ENCODE assay signal across 9 mouse cellular contexts in the genomic region with DNA sequence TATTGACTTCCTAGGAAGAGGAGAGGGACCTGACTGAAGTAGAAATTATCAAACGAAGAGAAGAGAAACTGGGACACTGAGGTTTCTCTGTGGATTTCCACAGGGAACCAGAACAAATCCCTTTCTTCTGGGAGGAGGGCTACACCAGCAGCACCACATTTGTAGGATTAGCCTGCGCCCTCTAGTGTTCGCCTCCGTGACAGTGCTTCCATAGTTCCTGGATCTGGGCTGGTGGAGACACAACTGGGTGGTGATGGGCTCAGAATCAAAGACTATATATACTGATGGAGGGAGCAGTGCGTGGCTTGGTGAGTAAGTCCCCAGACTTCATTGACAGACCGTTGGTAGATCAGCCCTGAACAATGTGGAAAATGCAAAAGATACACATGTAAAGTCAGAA.
DNase-seq lines count a peak whose midpoint lies in the region; ATAC-seq and TF ChIP-seq lines count a peak whose summit lies in the region.
"Had no signal": no experiment of that assay in that cellular context is flagged by ENCODE, and none has a peak within 500 bp of the region (broad histone marks: within the 10 kb centered on the region; RNA-seq: fewer than 3 reads in every experiment).

No protein-coding gene starts in this region.

- peaks cover 12% of the 10 kb centered on the region for H3K4me1 ChIP-seq in forebrain, embryonic 13.5 days
- H3K4me1 ChIP-seq: heart, embryonic 15.5 days had no signal

- no peaks in the 10 kb centered on the region for H3K9me3 ChIP-seq in forebrain, embryonic 13.5 days (replicated peaks)
- H3K9me3 ChIP-seq: heart, embryonic 15.5 days had no signal

- TF ChIP-seq CTCF in brain, embryonic 14.5 days (IDR thresholded peaks at IDR 0.05; ENCODE audit: borderline replicate concordance, extremely low read depth, insufficient read depth, insufficient read length) = peak; percentile 83

- no peak overlapping the region for H3K4me3 ChIP-seq in forebrain, embryonic 13.5 days
- H3K4me3 ChIP-seq: heart, embryonic 15.5 days had no signal

- DNase-seq in Muller cell, postnatal 12 days (ENCODE audit: inconsistent ontology term) = peak; percentile 46
- DNase-seq in brain, embryonic 14.5 days (ENCODE audit: low read depth) = peak; percentile 83
- DNase-seq in heart, postnatal 4 days = peak; percentile 80
- peak; percentile 71 to 73 for DNase-seq in layer of hippocampus, postnatal 10 days (ENCODE audit: low spot score in 2 of 2)
- peak; percentile 69 to 74 for DNase-seq in lung, postnatal 4 days
- DNase-seq in right cerebral cortex, postnatal 4 days = peak; percentile 73

- peak; percentile 78 for ATAC-seq in forebrain, embryonic 13.5 days
- ATAC-seq in erythroblast, adult 5-6 weeks (replicated peaks; ENCODE audit: low FRiP score, poor library complexity, severe bottlenecking) = no peak

- WGBS in forebrain, embryonic 13.5 days = 24% methylated on average over 6 of the region's 6 CpGs

- no peaks in the 10 kb centered on the region for H3K36me3 ChIP-seq in forebrain, embryonic 13.5 days (ENCODE audit: poor library complexity, severe bottlenecking)
- H3K36me3 ChIP-seq: heart, embryonic 15.5 days had no signal

- H3K4me2 ChIP-seq in forebrain, embryonic 13.5 days = no peak overlapping the region
- H3K4me2 ChIP-seq: heart, embryonic 15.5 days had no signal

- H3K9ac ChIP-seq in forebrain, embryonic 13.5 days = no peak overlapping the region
- H3K9ac ChIP-seq: heart, embryonic 15.5 days had no signal

- H3K27ac ChIP-seq in forebrain, embryonic 13.5 days = no peak overlapping the region
- H3K27ac ChIP-seq: heart, embryonic 15.5 days had no signal

- no peak for TF ChIP-seq POLR2A in brain, embryonic 14.5 days (IDR thresholded peaks at IDR 0.05; ENCODE audit: borderline replicate concordance, extremely low read depth, insufficient read depth, insufficient read length, poor library complexity, severe bottlenecking)

- H3K27me3 ChIP-seq in forebrain, embryonic 13.5 days = no peaks in the 10 kb centered on the region
- H3K27me3 ChIP-seq: heart, embryonic 15.5 days had no signal
